Mouse (Mus musculus): ENCODE data around the gene Cep128.

DNA sequence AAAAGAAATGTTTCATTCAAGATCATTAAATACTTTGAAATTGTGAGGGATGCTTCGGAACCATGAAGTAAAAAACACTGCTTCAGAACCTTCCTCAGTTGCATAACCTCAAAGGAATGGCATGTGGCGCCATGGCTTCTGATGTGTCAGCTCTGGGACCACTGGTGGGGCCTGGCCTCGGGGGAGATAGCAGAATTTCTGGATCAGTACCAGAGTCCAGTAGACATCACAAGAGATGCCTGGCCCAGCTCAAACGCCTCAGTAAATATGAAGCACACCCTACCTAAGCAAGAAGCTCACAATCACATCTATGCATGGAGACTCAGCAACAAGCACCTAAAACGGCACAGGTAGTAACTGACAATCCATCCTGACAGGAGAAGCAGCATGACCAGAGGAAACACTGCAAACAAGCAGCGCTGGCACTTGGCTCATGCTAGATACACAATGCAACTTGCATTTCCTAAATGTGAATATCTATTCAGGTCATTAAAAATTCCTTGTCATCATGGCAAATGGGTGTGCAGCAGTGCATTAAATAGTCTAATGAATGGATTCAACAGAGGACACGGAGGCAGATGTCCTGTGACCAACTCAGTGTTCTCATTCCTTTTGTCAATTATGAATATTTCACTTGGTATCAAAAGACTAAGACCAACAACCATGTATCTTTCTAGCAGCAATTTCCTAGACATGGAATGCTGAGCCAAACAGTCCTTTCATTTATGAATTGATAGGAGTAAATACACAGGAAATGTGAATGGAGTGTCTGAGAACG is 249.3 kb downstream of the Cep128 start:
- TF ChIP-seq USF1 (IDR thresholded peaks at IDR 0.05; ENCODE audit: low read depth, low read length) (no peak), CTCF (conservative IDR thresholded peaks at IDR 0.05 in 1 of 2, IDR thresholded peaks at IDR 0.05 in 1 of 2; ENCODE audit: low read depth in 2 of 2, low read length in 2 of 2) (no peak), EP300 (IDR thresholded peaks at IDR 0.05; ENCODE audit: low read length) (no peak), POLR2A (IDR thresholded peaks at IDR 0.05; ENCODE audit: low read depth, low read length) (no peak), MAFK (IDR thresholded peaks at IDR 0.05; ENCODE audit: insufficient replicate concordance, low read length) (no peak), CHD2 (IDR thresholded peaks at IDR 0.05; ENCODE audit: low read length) (no peak), RAD21 (IDR thresholded peaks at IDR 0.05; ENCODE audit: low read depth, low read length) (no peak), ZNF384 (IDR thresholded peaks at IDR 0.05; ENCODE audit: low read depth, low read length) (no peak), JUN (IDR thresholded peaks at IDR 0.05; ENCODE audit: insufficient read depth, low read depth, low read length) (no peak), MAZ (IDR thresholded peaks at IDR 0.05; ENCODE audit: low read depth, low read length) (no peak), BHLHE40 (IDR thresholded peaks at IDR 0.05; ENCODE audit: low read depth, low read length) (no peak), TCF12 (IDR thresholded peaks at IDR 0.05; ENCODE audit: low read depth, low read length) (no peak), MYC (IDR thresholded peaks at IDR 0.05; ENCODE audit: low read depth, low read length) (no peak), NRF1 (IDR thresholded peaks at IDR 0.05; ENCODE audit: low read depth, low read length) (no peak)
